Mouse (Mus musculus): Measurements from ENCODE around the gene Pdzk1.

- TF ChIP-seq POLR2A (IDR thresholded peaks at IDR 0.05; ENCODE audit: extremely low read depth, insufficient read depth, low read length) (no peak), CTCF (IDR thresholded peaks at IDR 0.05; ENCODE audit: extremely low read depth, insufficient read depth, low read length) (no peak)
These were observed 16.7 kb downstream of the Pdzk1 start for GRCm38 (mm10) chr3:96845806-96846205.
